8 mouse cellular contexts compared by ENCODE assay signal in the genomic region with DNA sequence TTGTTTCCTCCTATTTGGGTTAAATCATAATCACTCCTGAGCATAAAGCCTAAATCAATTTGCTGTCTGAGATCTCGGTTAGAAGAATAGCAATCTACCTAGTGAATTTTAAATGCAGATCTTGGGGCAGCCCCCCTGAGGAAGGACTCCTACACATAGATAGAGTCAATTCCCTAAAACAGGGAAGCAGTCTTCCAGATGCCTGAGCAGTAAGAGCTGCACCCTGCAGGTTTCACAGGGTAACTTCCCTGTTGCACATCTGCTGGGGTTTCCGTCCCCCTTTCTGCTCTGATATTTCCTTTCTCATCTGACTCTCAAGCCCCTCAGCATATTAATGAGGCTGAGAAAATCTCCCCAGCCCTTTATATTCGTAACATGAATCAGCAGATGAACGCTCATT.
"Had no signal": no experiment of that assay in that cellular context is flagged by ENCODE, and none has a peak within 500 bp of the region (broad histone marks: within the 10 kb centered on the region; RNA-seq: fewer than 3 reads in every experiment).

No protein-coding gene starts in this region.

- ATAC-seq: liver, embryonic 12.5 days; midbrain, embryonic 13.5 days had no signal

- DNase-seq: kidney, adult 2 months; kidney, postnatal 14 days; lung, postnatal 14 days; retina, postnatal 1 day; right cerebral cortex, postnatal 4 days; thymus, postnatal 14 days had no signal
